Mouse (Mus musculus) left cerebral cortex, adult 11 months (tissue): Measurements from ENCODE around the gene Igfbp6.

Experiments used
- DNase-seq: peaks from one replicate; pipeline ENCODE4 v3.0.0; 2022; ENCODE audit warnings: low spot score

Gene Igfbp6

DNA sequence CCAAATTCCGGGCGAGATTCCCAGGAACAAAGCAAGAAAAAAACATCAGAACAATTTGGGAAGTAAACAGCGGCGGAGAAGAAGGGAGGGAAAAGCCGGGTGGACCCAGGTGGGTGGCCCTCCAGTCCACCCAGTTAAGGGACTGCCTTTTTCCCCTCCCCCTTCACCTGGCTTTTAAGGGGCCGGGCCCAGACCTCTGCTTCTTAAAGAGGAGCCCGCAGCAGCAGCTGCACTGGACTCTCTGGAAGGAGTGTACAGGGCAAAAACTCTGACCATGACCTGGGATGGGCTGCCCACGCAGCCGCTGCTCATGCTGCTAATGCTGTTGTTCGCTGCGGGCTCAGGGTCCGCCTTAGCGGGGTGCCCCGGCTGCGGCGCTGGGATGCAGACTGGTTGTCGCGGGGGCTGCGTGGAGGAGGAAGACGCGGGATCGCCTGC is at the start of gene Igfbp6:
Igfbp6 (plus strand) TSS at position 89 of the 438 bp plus-strand sequence.
- DNase-seq: no peak

DNA sequence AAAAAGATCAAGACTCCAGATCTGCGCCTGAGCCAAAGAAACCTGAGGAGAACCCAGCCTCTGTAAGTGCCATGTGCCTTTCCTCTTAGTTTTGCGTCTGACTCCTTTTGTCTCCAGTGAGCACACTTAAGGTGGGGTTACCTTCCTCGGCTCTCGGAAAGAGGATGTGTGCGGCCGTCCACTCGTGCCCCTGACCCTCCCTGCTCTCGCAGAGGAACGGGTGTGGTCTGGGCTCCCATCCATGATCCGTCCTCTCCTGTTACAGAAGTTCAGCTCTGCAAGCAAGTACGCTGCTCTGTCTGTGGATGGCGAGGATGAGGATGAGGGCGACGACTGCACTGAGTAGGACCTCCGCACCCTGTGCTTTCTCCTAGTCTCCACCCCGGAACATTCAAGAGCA is 49.2 kb upstream of the Igfbp6 start:
- no peak for DNase-seq

DNA sequence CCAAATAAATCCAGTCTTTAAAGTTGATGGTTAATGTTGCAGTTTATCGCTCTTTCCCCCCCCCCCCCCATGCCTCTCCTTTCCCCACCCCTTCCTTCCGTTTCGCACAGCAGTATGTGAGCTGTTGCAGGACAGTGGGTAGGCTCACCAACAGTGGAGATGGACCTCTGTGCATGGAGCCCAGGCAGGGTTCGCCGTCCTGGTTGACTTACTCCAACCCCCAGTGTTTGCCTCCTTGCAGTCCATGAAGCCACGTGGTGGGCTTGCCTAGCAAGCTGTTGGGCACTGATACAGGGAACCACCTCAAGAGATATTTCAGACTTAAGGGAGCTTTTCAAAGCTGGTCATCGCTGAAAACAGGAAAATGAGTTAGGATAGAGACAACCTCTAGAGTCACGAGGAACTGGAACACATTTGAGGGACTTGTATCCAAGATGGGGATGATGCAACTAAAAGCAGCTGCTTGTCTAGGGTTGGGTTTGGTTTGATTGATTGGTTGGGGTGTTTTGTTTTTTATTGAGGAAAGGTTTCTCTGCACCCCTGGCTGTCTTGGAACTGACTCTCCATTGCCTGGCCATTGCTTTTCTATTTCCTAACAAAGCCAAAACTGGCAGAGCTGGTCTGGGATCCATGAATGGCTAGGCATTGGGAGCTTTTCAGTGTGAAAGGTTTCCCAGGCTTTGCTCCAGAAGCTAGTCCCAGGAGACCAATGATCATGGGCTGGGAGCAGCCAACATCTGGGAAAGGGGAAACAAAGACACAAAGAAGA is 46.8 kb upstream of the Igfbp6 start:
- no peak for DNase-seq

DNA sequence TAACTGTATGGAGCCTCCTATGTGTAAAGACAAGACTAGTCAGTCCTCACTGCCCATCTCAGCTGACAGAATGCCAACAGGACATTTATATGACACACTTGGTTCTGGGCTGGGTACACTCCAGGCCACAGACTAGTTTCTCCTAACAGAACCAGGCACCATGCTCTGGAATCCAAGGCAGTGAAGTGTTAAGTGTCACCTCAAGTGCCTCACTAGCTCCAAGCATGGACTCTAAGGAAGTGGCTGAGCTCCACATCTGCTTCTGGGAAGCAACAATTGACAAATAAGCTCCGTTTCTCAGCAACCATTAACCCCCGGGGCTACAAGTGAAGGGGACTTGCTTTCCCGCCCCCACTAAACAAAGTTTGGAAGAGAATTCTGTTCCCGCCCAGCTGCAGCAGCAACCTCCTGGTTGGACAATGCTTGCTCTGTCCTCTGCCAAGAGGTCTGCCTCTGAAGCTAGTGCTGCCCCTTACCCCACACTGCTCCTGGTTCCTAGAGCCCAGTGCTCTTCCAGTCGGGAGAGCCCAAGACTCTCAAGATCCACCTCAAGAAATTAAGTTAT is 46.1 kb upstream of the Igfbp6 start:
- no peak for DNase-seq

DNA sequence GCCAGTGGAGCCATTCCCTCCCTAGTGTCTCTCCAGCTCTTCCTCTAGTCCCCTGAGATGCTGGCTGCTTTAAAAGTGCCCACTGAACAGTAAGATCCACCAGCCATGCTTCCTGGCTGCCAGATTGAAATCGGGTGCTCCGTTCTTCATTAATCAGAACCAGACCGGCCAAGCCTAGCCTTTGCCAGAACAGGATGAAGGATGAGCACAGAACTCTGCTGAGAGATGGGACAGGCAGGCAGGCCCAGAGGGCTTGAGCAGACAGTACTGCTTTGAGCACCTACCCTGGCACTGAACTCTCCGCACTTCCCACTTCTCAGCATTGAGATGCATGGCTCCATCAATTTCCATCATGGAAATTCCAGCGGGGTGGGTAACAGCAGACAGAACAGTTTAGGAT is 44.9 kb upstream of the Igfbp6 start:
- no peak for DNase-seq

DNA sequence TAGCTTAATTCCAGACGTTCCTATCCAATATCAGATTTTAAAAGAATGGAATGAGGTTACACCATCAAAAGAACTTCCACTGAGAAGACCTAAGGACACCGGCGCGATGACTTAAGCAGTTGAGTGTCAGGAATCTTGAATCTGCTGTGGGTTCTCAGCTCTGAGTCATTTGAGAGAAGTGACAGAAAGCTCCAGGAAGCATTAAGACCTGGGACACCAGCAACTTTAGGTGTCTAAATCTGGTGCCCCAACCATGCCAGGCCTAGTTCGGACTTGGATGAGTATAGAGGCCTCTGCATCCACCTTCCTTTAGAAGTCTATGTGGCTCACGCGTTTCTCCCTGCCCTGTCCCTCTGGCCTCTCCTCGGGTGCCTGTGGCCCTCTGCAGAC is 44.4 kb upstream of the Igfbp6 start:
- DNase-seq: no peak

DNA sequence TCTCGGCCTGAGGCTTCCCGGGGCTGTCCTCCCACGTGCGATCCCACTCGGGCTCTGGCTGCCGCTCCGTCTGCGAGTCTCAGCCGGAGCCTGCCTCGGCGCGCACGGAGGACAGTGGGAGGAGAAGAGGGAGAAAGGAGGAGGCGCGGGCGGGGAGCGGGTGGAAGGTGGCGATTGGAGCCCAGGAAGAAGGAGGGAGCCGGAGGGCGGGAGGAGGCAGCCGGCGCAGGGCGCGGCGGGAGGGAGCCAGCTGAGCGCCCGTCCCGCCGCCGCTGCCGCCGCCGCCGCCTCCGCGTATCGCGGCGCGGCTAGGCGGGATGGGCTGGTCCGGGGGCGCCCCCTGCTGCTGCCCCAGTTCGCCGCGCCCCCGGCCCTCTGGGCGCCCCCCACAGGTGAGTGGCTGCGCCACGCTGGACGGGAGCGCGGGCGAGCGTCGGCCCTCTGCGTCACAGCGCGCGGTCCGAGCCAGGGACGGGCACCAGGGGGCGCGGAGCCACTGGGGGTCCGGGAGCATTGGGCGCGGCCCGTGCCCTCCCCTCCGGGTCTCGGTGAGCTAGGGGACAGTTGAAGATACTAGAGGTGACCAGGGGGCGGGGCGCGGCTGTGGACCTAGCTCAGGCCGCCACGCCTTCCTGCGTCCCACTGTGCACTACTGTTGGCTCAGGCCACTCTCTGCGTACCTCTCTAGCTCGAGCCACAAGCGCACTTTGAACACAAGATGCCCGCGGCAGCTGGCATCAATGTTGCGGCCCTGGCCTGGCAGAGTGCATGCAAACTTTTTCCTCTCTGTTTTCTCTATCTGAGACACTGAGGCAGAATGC is 43.8 kb upstream of the Igfbp6 start, which contains the start of gene Tns2:
Tns2 (plus strand) TSS at position 253 of the 821 bp plus-strand sequence.
- no peak for DNase-seq

DNA sequence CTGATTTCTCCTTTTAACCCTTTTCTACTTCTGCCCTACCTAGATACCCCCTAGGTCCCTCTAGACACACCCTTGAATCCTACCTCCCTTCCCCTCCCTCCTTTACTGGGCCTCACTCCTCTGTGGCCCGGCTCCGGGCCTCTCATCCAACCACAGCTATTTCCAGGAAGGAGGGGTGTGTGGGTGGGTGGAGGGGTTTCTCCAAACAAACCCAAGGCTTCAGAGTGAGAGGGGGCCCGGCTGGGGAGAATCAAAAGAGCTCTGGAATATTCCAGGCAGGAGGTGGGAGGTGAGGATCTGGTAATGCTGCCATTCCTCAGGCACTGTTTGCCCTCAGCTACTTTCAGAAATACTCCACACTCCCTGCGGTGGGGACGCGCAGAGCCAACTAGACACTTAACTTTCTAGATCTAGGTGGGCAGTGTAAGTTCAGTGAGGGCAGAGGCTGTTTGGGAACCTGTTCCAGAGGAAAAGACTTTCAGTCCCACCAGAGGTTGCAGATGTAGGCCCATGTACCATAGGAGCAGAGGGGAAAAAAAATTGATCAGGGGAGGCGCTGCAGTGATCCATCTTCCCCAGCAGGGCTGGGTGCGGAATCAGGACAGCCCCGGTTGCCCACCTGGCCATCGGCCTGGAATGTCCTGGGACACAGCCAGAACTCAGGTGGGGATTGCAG is 43.0 kb upstream of the Igfbp6 start:
- no peak for DNase-seq

DNA sequence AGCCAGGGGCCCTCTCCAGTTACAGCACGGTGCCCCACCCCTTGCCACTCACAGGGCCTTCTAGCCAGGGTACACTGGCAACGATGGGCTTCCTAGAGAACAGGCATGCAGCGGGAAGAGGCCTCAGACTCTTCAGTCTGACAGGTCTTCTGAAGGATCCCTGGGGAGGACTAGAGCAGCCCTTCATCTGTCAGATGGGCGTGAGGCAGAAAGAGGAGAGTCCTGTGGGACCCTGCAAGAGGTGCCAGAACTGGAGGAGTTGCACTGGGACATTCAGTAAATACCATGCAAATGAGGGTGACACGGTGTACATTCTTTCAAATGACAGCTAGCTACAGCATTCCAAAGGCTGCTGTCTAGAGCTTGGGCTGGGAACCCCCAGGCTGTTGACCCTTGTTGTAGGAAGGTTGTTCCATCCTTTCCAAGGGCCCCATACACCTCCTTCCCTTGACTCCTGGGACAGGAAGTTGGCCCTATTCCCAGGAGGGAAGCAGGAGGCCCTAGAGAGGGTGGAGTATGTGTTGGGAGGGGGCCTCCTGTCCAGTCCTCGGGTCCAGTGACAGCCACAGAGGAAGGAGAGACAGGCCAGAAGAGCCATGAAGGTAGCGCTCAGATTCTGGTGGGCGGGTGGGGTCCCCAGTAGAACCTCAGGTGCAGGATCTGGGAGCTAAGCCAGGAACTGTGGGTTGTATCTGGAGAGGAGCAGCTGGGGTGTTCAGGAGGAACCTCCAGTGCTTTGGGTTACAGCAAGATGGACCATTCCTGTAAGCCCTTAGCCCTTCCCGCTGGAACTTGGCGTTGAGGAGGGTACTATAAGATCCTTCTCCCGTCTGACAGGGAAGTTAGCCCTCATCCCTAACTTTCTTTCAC is 42.3 kb upstream of the Igfbp6 start:
- no peak for DNase-seq

DNA sequence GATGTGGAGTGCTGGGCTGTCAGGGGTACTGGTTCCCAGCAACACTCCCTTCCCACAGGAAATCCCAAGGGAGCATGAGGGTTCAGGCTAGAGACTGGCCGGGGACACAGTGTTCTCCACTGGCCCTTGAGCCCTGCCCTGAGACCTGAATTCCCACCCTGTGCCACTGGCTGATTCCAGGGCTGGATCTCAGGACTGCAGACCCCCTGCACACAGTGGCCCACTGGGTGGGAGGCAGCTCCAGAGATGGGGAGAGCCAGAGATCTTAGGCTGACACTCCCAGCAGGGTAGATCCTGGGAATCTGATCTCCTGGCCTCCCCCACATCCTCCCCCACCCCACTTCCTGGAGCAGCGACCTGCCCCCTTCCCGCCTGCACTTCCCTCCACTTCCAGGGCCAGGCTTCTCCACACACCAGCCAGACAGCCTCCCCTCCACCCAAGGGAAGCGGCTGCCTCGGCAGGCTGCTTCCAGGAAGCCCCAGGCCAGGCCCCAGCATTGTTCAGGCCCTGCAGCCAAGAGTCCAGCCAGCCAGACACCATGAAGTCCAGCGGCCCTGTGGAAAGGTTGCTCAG is 41.5 kb upstream of the Igfbp6 start:
- DNase-seq: no peak

DNA sequence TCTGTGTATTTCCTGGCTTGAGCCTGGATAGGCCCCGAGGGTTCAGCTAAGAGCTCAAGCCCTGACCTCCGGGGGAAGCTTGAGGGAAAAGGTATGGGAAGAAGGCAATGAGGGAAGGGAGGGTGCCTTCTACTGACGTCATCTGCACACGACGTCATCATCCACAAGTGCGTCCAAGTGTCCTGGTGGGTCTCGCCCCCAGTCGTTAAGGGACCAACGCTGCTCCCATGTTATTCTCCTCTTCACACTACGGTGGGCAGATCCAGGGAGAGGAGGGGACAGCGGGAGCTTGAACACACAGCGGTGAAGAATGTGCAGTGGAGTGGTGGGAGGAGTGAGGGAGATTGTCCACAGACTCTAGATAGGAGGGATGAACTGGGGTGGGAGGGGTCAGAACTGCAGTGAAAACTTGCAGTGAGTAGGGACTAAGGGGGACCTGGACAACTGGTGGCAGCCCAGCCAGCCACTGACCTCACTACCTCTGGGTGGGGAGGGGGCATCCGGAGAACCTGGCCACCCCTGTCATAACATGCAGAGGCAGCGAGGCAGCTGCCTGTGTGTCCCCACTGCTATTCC is 40.7 kb upstream of the Igfbp6 start:
- DNase-seq: no peak

DNA sequence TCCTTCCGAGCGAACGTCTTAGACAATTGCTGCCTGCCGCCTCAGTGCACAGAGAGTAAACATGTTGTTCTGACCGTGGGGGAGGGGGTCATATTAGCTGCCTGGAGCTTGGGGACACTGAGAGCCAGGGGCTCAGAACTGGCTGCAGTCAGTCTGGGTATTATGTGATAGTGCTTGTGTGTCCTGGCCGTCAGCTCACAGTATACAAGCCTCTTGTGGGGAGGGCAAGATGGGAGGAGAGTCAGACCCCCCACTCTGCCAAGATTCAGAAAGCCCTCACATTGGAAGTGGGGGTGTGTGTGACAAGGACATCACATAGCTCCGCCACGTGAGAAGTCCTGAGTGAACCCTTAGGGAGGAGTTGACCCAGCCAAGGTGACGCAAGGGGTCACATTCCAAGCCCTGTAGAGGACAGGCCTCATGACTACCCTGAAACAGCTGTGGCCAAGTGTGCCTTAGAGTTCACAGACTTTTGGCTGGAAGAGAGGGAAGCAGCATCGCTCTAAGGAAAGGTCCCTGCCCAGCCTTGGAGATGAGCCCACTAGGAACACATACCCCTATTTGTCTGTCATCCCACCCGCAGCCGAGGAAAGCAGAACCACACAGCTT is 40.1 kb upstream of the Igfbp6 start:
- DNase-seq: no peak

DNA sequence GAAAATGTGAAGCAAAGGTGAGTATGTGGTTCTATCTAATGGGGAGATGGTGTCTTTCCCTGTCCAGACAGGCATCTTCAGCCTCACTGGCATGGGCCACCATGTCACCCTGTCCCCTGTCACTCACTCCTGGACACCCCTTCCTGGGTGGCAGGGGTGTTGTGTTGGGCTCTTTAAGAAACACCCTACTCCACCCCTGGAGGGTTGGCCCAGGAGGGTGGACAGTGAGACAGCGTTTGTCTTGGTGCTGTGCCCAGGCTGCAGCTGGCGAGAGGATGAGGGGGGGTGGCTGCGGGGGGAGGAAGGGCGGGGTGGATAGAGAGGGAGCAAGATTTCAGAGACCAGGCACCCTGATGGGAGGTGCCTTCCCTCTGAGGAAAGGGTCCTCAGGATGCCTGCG is 38.8 kb upstream of the Igfbp6 start:
- no peak for DNase-seq

DNA sequence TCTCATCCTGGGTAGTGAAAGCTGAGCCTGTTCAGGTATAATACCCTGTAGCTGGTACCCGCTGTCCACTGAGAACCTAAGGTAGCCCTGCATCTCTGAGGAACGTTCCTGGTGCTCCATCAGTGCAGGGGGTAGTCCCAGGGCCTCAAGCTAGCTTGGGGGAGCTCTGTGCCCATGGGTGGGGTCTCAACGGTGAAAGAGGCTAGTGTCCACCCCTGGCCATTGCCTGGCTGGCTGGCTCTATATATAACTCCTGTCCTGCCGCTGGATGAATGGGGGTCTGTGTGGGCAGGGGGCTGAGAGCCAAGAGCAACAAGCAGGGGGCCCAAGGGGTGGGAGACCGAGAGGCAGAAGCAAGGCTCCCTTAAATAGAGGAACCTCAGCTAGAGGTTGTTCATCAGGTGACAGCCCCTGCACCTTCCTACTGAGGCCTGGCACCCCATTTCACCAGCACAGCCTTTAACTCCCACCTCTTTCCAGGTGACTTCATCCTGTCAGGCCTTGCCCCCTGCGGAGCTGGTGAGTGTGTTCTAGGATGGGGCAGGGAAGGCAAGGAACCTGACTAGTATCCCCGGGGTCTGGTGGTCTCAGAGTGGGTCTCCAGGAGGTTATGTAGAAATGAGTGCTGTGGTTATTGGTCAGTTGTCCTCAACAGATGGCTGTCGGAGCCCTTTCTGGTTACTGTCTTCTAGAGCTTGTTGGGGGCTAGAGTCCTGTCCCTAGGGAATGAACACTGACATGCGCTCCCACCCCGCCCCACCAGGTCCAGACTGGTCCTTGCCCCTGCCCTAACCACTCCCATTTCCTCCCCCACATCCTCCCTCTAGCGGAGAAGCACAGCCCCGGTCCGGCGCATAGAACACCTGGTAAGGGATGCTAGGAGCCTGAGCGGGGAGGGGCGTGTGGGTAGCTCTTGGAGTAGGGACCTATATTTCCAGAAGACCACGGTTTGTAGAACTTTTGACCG is 38.1 kb upstream of the Igfbp6 start:
- no peak for DNase-seq

DNA sequence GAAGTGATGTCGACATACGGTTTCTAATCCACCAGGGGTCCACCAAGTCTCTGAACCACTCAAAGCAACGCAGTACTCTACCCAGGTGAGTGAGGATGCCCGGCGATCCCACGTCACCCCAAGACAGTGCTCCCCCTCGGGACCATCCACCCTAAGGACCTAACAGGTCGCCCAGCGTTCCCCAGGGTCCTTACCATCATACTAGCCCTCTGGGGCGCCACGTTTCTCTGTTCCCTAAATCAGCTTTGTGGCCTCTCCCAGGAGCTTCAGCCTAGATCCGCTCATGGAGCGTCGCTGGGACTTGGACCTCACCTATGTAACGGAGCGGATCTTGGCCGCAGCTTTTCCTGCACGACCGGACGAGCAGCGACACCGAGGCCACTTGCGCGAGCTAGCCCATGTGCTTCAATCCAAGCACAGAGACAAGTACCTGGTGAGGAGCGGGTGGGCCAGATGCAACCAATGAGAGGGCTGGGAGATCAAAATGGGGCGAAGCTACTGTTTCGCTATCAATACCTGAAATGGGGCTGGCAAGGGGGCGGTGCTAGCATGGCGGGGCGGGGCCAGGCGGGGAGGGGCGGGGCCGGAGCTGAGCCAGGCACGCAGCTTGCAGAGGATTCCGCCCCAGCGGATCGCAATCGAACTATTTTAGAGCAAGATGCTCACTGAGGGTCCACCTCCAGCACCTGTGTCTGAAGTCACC is 37.3 kb upstream of the Igfbp6 start:
- no peak for DNase-seq

DNA sequence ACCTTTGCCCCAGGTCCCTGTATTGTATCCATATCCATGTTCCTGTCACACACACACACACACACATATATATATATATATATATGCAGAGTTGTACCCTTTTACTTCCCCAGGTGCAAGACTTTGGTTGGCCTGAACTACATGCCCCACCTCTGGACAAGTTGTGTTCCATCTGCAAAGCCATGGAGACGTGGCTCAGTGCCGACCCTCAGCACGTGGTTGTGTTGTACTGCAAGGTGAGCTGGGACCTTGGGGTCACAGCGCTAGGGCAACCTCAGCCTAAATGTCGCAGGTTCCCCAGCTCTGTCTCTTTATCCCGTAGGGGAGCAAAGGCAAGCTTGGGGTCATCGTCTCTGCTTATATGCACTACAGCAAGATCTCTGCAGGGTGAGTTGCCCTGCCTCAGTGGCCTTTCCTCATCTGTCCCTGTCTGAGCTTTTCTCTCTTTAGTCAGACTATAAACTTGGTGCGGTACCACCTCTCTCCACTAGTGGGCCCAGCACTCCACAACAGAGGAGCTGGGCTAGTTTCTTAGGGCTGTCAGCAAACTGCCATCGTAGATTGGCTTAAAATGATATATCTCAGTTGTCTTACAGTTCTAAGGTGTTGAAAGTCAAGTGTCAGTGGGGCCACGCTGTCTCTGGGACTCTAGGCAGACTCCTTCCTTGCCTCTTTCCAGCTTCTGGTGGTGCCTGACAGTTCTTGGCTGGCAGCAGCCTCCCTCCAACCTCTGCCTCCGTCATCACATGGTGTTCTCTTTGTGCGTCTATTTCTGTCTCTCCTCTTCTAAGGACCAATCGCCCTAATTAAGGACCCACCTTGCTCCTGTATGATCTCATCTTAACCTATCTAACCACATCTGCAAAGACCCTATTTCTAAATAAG is 36.2 kb upstream of the Igfbp6 start:
- no peak for DNase-seq
